Mouse (Mus musculus) spleen, adult 2 months (tissue): ENCODE measurements around the gene Stx4a. TPM values are rescaled to one million over a fixed set of nuclear protein-coding genes. Genes with fewer than 3 reads are reported as not detected.

Experiments
- DNase-seq, 2 experiments: peaks; one replicate each; pipeline versions ENCODE4 v3.0.0 to v3.0.0-alpha.2; 2012 to 2021; ENCODE audit warnings: low spot score in 2 of 2, low read depth in 1 of 2
- H3K27ac ChIP-seq: fragments of 200-500 bp; 2 replicates; pipeline ENCODE4 v1.5.1; 2012; ENCODE audit warnings: low read length, inconsistent platforms; ENCODE audit not compliant: insufficient read depth
- H3K27me3 ChIP-seq: fragments of 200-500 bp; 2 replicates; pipeline ENCODE4 v1.6.1; 2012; ENCODE audit warnings: mild to moderate bottlenecking, moderate library complexity, low read length, inconsistent platforms; ENCODE audit not compliant: control insufficient read depth, insufficient read depth
- H3K36me3 ChIP-seq: fragments of 200-500 bp; 2 replicates; pipeline ENCODE4 v1.6.1; 2012; ENCODE audit warnings: mild to moderate bottlenecking, low read length, inconsistent platforms; ENCODE audit not compliant: control insufficient read depth, insufficient read depth
- H3K4me1 ChIP-seq: fragments of 200-500 bp; 2 replicates; pipeline ENCODE4 v1.6.1; 2011; ENCODE audit warnings: inconsistent platforms; ENCODE audit not compliant: control insufficient read depth, insufficient read depth, insufficient read length
- H3K4me3 ChIP-seq: fragments of 200-500 bp; 2 replicates; pipeline ENCODE4 v1.5.1; 2011; ENCODE audit warnings: mild to moderate bottlenecking, inconsistent platforms; ENCODE audit not compliant: insufficient read depth, insufficient read length; ENCODE audit errors: extremely low read depth
- CTCF ChIP-seq: fragments of 200-500 bp; IDR thresholded peaks from 2 replicates; pipeline ENCODE4 v1.5.1; 2011; ENCODE audit warnings: mild to moderate bottlenecking, inconsistent platforms; ENCODE audit not compliant: insufficient read depth, insufficient read length, insufficient replicate concordance; ENCODE audit errors: extremely low read depth
- POLR2A ChIP-seq: fragments of 200-500 bp; IDR thresholded peaks from 2 replicates; pipeline ENCODE4 v1.6.1; 2011; ENCODE audit warnings: low read depth, low read length, inconsistent platforms
- WGBS: fragments of 180-500 bp; shearing (Covaris S2); methylation state at CpG from one replicate; pipeline ENCODE4 v1.1.7; 2018; 5-methylcytosine and 5-hydroxymethylcytosine counted together
- polyA plus RNA-seq: library from polyadenylated mRNA; depleted of rRNA; stranded (reverse); fragments of >200 nt; gene quantifications from 2 replicates; pipeline ENCODE4 v1.2.3, GENCODE M21; 2012

The Stx4a gene
- polyA plus RNA-seq, 1 experiment, result 54.7 TPM

DNA sequence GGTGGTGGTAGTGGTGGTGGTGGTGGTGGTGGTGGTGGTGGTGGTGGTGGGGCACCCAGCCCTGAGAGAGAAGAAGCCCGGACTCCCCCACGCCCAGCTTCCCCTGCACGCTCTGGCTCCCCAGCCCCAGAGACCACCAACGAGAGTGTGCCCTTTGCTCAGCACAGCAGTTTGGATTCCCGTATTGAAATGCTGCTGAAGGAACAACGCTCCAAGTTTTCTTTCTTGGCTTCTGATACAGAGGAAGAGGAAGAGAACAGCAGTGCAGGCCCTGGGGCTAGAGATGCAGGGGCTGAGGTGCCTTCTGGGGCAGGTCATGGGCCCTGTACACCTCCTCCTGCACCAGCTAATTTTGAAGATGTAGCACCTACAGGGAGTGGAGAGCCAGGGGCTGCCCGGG lies 38.8 kb upstream of the Stx4a start, which contains the start of gene Gm49388:
Gm49388 (plus strand) TSS at position 301 of the 400 bp plus-strand sequence.
- Histone ChIP-seq H3K27me3 (no peaks in the 10 kb centered on the region), H3K4me1 (no peaks in the 10 kb centered on the region), H3K27ac (no peak within 1 kb of the TSS), H3K36me3 (peaks cover 60% of the 10 kb centered on the region), H3K4me3 (no peak within 1 kb of the TSS)
- WGBS, result 97% methylated on average over 7 of the region's 7 CpGs
- TF ChIP-seq POLR2A (no peak), CTCF (no peak)
- DNase-seq, result no peak

GRCm38 (mm10) chr7:127797076-127797845 lies 26.8 kb upstream of the Stx4a start:
- no peak for DNase-seq
- peaks cover 41% of the 10 kb centered on the region for H3K36me3 ChIP-seq
- H3K27me3 ChIP-seq, result no peaks in the 10 kb centered on the region
- no peak for TF ChIP-seq POLR2A
- TF ChIP-seq CTCF, result no peak
- no peaks in the 10 kb centered on the region for H3K4me1 ChIP-seq
- 95% methylated on average over 23 of the region's 23 CpGs for WGBS
- H3K4me3 ChIP-seq, result no peak overlapping the region
- no peak overlapping the region for H3K27ac ChIP-seq

- DNase-seq, result no peak
- TF ChIP-seq POLR2A (no peak), CTCF (no peak)
- 88% methylated on average over 4 of the region's 4 CpGs for WGBS
- Histone ChIP-seq H3K27me3 (no peaks in the 10 kb centered on the region), H3K36me3 (peaks cover 37% of the 10 kb centered on the region), H3K4me1 (no peaks in the 10 kb centered on the region), H3K27ac (no peak overlapping the region), H3K4me3 (no peak overlapping the region)
These were observed 25.5 kb upstream of the Stx4a start for GRCm38 (mm10) chr7:127798591-127798990.

DNA sequence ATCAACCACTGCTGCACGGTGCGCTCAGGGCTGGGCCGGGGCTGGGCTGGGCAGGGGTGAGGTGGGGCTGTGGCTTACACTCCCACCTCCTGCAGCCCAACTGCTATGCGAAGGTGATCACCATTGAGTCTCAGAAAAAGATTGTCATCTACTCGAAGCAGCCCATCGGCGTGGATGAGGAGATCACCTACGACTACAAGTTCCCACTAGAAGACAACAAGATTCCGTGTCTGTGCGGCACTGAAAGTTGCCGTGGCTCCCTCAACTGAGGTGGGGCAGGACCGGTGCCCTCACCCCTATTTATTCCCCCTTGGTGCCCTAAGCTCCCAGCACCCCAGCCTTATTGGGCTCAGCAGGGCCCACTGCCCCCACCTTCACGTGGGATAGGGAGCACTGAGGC lies 24.9 kb upstream of the Stx4a start:
- Histone ChIP-seq H3K4me3 (no peak overlapping the region), H3K27me3 (no peaks in the 10 kb centered on the region), H3K36me3 (peaks cover 37% of the 10 kb centered on the region), H3K27ac (no peak overlapping the region), H3K4me1 (no peaks in the 10 kb centered on the region; the same call in 1 of the 2 replicates)
- TF ChIP-seq CTCF, result no peak
- no peak for TF ChIP-seq POLR2A
- DNase-seq, result no peak
- 88% methylated on average over 13 of the region's 13 CpGs for WGBS

GRCm38 (mm10) chr7:127799738-127800137 lies 24.4 kb upstream of the Stx4a start:
- 33% methylated on average over 1 of the region's 1 CpGs for WGBS
- DNase-seq, result no peak
- TF ChIP-seq POLR2A, result no peak
- Histone ChIP-seq H3K4me1 (no peaks in the 10 kb centered on the region; the same call in 1 of the 2 replicates), H3K27me3 (no peaks in the 10 kb centered on the region), H3K27ac (no peak overlapping the region), H3K36me3 (peaks cover 37% of the 10 kb centered on the region), H3K4me3 (no peak overlapping the region)

DNA sequence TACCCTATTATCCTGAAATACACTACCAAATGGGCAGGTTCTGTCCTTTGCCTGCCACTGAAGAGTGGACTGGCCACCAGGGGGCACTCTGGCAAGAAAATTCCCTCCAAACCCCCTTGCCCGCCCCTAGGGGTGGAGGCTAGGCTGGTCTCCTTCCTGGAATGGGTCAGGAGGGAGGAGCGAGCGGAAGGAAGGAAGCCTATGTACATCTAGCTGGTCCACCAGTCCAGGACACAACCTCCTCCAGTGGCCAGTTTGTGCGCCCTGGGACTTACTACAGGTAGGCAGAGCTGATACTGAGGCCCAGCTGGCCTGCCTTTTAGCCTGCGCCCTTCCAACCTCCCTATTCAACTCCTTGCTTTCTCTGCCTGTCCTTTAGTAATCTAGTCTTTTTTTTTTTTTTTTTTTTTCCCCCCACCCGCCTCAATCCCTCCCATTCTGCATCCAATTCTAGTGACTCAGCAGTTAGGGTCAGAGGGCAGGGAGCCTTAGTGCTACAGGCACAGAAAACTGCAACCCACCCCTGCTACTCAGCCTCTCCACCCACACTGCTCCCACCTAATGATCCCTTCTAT lies 23.6 kb upstream of the Stx4a start, which contains the start of gene Hsd3b7:
Hsd3b7 (plus strand) TSS at position 170 of the 575 bp plus-strand sequence.
- peak; percentile 31 to 66 for DNase-seq
- Histone ChIP-seq H3K27ac (no peak within 1 kb of the TSS), H3K27me3 (no peaks in the 10 kb centered on the region), H3K36me3 (peaks cover 34% of the 10 kb centered on the region), H3K4me1 (no peaks in the 10 kb centered on the region; the same call in 1 of the 2 replicates), H3K4me3 (peak within 1 kb of the TSS; percentile 23; the same call in 1 of the 2 replicates)
- 53% methylated on average over 6 of the region's 6 CpGs for WGBS
- TF ChIP-seq CTCF (peak; percentile 86; the same call in 1 of the 2 replicates), POLR2A (no peak)

- no peaks in the 10 kb centered on the region; the same call in 1 of the 2 replicates for H3K4me1 ChIP-seq
- H3K36me3 ChIP-seq, result peaks cover 28% of the 10 kb centered on the region
- no peak for DNase-seq
- 83% methylated on average over 8 of the region's 8 CpGs for WGBS
- H3K27me3 ChIP-seq, result no peaks in the 10 kb centered on the region
- H3K27ac ChIP-seq, result no peak overlapping the region
- H3K4me3 ChIP-seq, result no peak overlapping the region
- TF ChIP-seq CTCF, result no peak
- no peak for TF ChIP-seq POLR2A
These were observed 23.0 kb upstream of the Stx4a start for GRCm38 (mm10) chr7:127801010-127801621.
